Mouse (Mus musculus): ENCODE results near the gene Pcolce.

GRCm38 (mm10) chr5:137645652-137646091, 32.1 kb upstream of the Pcolce start, which contains the start of gene Irs3:
- TF ChIP-seq CTCF (IDR thresholded peaks at IDR 0.05; ENCODE audit: low read depth, low read length), result no peak
- no peak for TF ChIP-seq POLR2A (IDR thresholded peaks at IDR 0.05; ENCODE audit: borderline replicate concordance, low read depth, low read length)
